Mouse (Mus musculus) hematopoietic stem cell, adult 5-6 weeks (primary cell): ENCODE measurements around the gene Pmfbp1. TPM values are rescaled to one million over a fixed set of nuclear protein-coding genes. Genes with fewer than 3 reads are reported as not detected.

Source experiments
- ATAC-seq, 2 experiments: fragments of 125-278 bp in 1 of 2; replicated peaks in 1 of 2; 2 replicates each; pipeline ENCODE4 v1.8.0; 2016 to 2017; ENCODE audit warnings: inconsistent platforms in 2 of 2, mild to moderate bottlenecking in 2 of 2, moderate number of reproducible peaks in 2 of 2, low read depth in 1 of 2, moderate TSS enrichment in 1 of 2; ENCODE audit not compliant: low FRiP score in 2 of 2, poor library complexity in 2 of 2, severe bottlenecking in 2 of 2, insufficient read depth in 1 of 2, low TSS enrichment in 1 of 2
- total RNA-seq: library from RNA; stranded (forward); fragments of 172-1452, 232-1000 nt; gene quantifications from 2 replicates; pipeline ENCODE4 v1.2.3, GENCODE M21; 2017

The Pmfbp1 gene
- total RNA-seq, 1 experiment from 2014 or later, result not detected

GRCm38 (mm10) chr8:109485530-109485929 lies 8.3 kb upstream of the Pmfbp1 start:
- ATAC-seq, result no peak

DNA sequence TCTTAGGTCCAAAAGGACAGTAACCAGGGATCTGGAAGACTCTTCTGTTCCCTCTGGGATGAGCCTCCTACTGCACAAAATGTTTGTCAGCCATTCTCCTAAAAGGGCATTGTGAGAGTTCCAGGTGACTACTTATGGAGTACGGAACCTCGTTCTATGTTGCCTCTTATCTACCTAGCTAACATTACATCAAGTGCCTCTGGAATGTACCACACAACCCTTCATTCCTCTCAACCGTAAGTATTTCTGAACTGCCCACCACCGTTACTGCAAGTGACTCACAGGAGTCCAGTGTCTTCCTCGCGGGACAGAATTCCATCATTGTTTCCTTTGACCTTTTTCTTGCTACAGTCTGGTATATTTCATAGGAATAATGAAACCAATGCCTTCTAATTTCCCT lies 1.0 kb upstream of the Pmfbp1 start:
- ATAC-seq, result no peak

DNA sequence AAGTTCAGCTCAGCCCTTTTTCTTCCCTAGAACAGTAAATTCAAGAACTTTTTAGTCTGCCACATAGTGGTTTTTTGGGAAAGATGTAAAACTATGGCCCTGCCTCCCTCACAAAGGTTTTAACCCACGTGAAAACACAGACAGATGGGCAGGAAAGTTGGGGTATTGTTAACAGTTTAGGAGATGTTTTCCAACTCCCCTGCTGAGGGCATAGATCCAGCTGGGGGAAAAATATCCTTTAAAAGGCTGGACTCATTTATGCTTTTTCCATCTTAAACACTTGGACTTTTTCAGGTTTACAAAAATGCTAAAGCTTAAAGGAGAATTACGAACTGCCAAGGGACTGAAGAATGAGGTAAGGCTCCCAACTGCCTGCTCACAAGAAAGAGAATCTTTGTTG lies 774 bp downstream of the Pmfbp1 start:
- ATAC-seq, result no peak

DNA sequence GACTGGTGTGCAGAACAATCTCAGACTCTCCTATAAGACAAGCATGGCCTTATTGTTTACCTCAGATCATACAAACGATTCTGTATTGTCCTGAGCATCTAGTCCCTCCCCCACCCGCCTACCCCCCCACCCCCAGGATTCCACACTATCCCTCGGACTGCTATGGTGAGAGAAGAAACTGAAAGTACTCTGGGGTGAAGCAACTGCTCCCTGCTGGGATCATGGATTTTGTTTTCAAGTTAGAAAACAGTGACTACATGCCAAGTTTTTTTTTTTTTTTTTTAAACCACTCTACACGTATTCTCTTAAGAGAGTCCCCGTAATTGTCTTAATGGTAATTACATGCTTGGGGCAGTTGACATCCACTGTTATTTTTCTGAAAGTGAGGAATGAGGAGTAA lies 3.6 kb downstream of the Pmfbp1 start:
- ATAC-seq, result no peak

- ATAC-seq, result no peak
These were observed 5.3 kb downstream of the Pmfbp1 start for GRCm38 (mm10) chr8:109499009-109499717.

DNA sequence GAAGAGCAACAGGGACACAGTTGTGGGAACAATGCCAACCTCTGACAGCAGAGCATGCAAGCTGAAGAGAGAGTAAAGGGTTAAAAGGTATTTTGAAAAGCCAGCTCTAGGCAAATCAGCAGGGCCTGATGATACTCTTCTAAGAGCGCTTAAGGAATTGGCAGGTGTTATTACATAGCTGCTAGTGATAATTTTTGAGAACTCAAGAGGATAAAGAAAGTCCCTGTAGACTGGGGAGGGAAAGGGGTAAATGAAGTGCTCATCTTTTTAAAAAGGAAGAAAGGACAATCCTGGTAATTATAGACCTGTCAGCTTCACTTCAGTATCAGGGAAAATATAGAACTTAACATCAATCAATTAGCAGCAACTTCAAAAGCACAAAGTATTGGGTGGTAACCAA lies 9.7 kb downstream of the Pmfbp1 start:
- no peak for ATAC-seq

- no peak for ATAC-seq
These were observed 11.7 kb downstream of the Pmfbp1 start for GRCm38 (mm10) chr8:109505560-109505959.

DNA sequence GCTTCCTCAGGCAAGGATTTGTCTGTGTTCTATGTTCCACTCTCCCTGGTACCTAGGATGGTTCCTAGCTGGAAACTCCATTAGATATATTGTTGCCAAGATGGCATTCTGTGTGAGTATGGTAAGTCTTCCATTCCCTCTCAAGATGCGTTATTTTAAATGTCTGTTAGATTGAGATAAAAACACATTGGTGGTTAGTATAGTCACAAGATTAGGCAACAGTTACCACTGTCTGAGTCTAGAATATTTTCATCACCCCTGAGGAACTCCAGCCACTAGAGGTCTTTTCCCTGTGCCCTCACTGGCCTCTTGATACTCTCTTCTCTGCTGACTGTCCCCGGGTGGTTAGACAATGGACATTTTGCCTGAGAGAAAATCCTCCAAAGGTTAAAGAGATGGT lies 30.2 kb downstream of the Pmfbp1 start:
- ATAC-seq, result no peak

DNA sequence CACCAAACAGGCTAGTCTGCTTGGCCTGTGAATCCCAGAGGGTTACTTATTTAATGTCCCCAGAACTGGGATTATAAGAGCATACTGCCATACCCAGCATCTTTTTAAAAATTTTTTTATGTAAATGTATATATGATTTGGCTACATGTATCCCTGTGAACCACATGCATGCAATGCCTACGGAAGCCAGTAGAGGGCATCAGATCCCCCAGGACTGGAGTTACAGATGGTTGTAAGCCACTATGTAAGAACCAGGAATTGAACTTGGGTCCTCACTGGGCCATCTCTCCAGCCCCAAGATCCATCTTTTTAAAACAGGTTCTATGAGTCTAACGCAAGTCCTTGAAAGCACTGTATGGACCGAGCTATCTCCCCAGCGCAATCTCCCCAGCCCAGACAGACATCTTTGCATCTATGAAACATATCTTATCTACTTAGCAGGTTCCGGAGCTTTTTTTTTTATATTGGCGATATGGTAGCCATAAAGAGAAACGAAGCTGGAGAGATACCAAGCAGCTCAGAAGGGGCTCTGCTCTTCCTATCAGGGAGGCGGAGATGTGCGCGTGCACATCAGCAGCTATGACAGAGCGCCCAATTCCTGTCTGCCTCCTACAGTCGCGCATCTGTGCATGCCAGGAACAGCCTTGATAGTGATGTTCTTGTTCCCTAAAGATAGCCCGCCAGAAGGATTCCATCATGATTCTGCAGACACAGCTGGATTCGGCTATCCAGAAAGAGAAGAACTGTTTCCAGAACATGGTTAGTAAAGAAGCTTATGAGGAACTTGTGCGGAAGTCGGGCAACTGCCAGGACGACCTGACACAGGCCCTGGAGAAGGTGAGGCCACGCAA lies 41.5 kb downstream of the Pmfbp1 start:
- ATAC-seq, result no peak

GRCm38 (mm10) chr8:109536703-109537102 lies 42.9 kb downstream of the Pmfbp1 start:
- peak; percentile 72 to 84 for ATAC-seq

- ATAC-seq, result no peak
These were observed 48.3 kb downstream of the Pmfbp1 start for GRCm38 (mm10) chr8:109542165-109542564.

DNA sequence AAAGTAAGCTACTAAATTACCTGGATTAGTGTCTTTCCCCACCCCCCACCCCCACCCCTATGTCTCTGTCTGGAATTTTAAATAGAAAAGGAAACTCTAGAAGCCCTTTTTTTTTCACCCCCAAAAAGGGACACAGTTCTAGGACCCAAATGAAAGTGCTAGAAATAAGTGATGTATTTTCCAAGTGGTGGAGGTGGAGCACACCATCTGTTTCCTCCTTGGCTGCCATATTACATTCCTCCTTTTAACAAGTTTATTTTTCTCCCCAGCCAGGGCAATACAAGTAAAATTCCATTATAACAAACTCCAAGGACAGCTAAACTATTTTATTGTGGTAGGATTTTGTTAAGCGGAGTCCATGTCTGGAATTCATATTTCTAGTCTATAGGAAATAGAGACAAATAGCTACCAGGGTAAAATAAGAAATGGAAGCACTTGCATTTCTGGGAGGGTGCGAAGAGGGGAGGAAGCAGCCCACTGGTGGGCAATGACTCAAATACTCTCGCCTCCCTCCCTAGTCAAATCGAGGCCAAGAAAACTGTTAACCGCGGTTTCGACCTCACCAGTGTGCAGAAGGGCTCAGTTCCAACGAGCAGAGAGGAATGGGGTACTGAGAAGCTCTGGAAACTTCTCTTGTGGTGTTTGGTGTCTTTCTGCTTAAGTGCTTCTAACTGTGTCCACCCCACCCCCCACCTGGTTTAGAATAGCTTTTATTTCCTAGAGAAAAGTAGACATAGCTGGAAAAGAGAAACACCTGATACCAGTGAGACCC lies 49.1 kb downstream of the Pmfbp1 start:
- no peak for ATAC-seq

DNA sequence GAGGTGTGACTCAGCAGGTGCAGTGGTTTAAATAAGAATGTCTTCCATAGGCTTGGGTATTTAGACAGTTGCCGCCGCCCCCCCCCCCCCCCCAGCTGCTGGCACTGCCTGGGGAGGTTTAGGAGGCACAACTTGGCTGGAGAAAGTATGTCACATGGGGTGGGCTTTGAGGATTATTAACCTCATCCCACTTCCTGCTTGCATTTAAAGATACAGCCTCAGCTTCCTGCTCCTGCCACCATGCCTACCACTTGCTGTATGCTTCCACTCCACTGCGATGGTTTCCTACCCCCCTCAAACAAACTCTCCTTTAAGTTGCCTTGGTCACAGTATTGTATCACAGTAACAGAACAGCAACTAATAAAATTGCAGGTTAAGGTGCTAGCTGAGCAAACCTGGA lies 50.2 kb downstream of the Pmfbp1 start:
- ATAC-seq, result peak; percentile 22 to 44; a peak in 2 of 4 replicates

DNA sequence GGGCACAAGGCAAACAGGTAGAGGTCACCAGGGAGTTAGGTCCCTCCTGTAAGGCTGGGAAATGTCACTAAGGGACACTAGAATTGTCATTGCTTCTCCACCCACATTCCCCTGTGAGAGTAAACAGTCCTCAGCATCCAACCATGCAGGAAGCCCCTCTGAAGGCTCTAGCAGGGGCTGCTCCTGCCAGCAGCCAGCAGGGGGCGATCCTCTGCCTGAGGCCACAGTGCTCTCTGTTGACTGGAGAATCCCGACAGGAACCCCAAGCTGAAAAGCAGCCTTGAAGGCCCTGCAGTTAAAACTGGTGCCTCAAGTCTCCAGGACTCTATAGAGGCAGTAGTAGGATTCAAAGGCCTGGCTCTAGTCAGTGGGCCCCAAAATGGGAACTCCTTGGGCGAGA lies 57.8 kb downstream of the Pmfbp1 start:
- peak in 1 of 2 experiments; percentile 40; a peak in 2 of 4 replicates for ATAC-seq

- ATAC-seq, result peak in 1 of 2 experiments; percentile 14; a peak in 1 of 4 replicates
These were observed 70.1 kb downstream of the Pmfbp1 start for GRCm38 (mm10) chr8:109563881-109564280.

DNA sequence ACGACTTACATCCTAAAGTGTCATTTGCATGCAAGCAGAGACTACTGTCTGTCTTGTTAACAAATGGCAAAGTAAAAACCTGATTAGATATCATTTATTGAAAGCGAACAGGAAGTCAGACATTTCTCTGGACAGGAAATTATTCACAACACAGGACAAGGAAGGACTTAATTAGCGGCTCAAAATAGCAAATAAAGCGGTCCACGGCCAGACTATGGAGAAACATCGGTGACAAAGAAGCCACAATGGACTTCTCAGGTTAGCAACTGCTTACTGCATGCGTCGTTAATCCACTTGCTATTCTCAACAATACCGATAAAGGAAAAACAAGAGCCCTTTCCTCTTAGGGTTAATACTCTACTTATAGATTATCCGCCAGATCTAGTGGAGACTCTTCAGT lies 70.9 kb downstream of the Pmfbp1 start:
- ATAC-seq, result no peak

DNA sequence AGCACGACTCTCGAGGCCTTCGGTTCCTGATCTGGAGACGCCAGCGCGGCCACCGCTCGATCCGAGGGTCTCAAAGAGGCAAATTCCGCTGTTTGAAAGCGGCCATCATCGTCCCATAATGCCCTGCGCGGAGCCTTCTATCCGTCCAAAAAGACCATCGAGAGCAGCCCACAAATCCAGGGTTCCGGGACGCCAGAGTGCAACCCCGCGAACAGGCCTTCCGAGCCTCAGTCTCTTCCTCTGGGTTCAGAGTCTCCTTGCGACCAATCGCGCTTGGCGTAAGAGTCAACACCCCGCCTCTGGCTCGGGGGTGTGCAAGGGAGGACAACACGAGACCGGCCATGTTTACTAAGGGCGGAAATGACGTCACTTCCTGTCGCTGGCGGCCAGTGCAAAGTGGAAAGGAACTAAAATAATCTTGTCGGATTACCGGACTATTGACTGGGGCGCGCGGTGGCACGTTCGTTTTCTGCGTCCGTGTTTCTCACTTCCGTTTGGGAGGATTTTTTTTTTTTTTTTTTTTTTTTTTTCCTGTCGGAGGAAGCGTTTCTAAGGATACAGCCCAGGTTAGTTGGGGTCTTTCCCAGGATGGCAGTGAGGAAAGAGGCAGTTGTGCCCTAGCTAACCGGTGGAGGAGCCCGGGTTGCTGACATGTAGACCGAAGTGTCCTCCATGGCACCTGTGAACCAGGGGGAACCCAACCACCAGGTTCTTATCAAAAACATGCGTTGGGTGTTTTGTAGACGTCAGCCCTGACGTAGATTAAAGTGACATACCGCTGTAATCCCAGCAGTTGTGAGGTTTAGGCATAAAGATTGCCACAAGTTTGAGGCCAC lies 71.9 kb downstream of the Pmfbp1 start, which contains the start of the genes Dhx38 and Txnl4b:
Gene Dhx38 (minus strand): TSS at position 364 of the 836 bp plus-strand sequence.
Gene Txnl4b (plus strand): TSS at position 395 of the 836 bp plus-strand sequence.
- ATAC-seq, result peak; percentile 97
